Mouse (Mus musculus) limb, embryonic 14.5 days (tissue): ENCODE measurements around the gene Rnaset2a. TPM values are rescaled to one million over a fixed set of nuclear protein-coding genes. Genes with fewer than 3 reads are reported as not detected.
A peak's percentile ranks its signal among the peaks of the same experiment; 100 is the strongest.
"Not testable (repeated sequence)": the region's sequence is repeated elsewhere in the genome, so short reads cannot be mapped to it uniquely, and the experiment has no call there.

Experiments used
- ATAC-seq: fragments of 200-750 bp; cut with Nextera tagmentation; 2 replicates; pipeline ENCODE4 v1.8.0; 2017; ENCODE audit warnings: low read depth, moderate number of reproducible peaks, moderate TSS enrichment; ENCODE audit not compliant: low FRiP score
- DNase-seq: peaks from one replicate; pipeline ENCODE4 v3.0.0-alpha.2; 2015; ENCODE audit warnings: low spot score
- H3K27ac ChIP-seq: fragments of 300-500 bp; sonication (generic); replicated peaks from 2 replicates; pipeline ENCODE4 v1.5.1; 2014; ENCODE audit warnings: low read depth, mild to moderate bottlenecking, low read length, moderate library complexity, mixed read lengths
- H3K27me3 ChIP-seq: fragments of 300-500 bp; sonication (generic); 2 replicates; pipeline ENCODE4 v1.6.1; 2014; ENCODE audit warnings: low read length, mixed read lengths; ENCODE audit not compliant: control insufficient read depth, insufficient read depth
- H3K36me3 ChIP-seq: fragments of 300-500 bp; sonication (generic); 2 replicates; pipeline ENCODE4 v1.6.1; 2014; ENCODE audit warnings: mild to moderate bottlenecking, low read length, moderate library complexity, mixed read lengths; ENCODE audit not compliant: control insufficient read depth, insufficient read depth
- H3K4me1 ChIP-seq: fragments of 300-500 bp; sonication (generic); 2 replicates; pipeline ENCODE4 v1.6.1; 2014; ENCODE audit warnings: antibody characterized with exemption, low read length, mixed read lengths; ENCODE audit not compliant: control insufficient read depth, insufficient read depth
- H3K4me2 ChIP-seq: fragments of 300-500 bp; sonication (generic); replicated peaks from 2 replicates; pipeline ENCODE4 v1.6.1; 2014; ENCODE audit warnings: low read depth, mild to moderate bottlenecking, low read length, moderate library complexity; ENCODE audit not compliant: severe bottlenecking
- H3K4me3 ChIP-seq: fragments of 300-500 bp; sonication (generic); replicated peaks from 2 replicates; pipeline ENCODE4 v1.5.1; 2014; ENCODE audit warnings: low read length
- H3K9ac ChIP-seq: fragments of 300-500 bp; sonication (generic); 2 replicates; pipeline ENCODE4 v1.6.1; 2014; ENCODE audit warnings: mild to moderate bottlenecking, low read depth, low read length, moderate library complexity; ENCODE audit not compliant: severe bottlenecking
- H3K9me3 ChIP-seq: fragments of 300-500 bp; sonication (generic); 2 replicates; pipeline ENCODE4 v1.6.1; 2016; ENCODE audit warnings: low read length; ENCODE audit not compliant: control insufficient read depth
- POLR2A ChIP-seq: fragments of 200-500 bp; IDR thresholded peaks from 2 replicates; pipeline ENCODE4 v1.8.0; 2012; ENCODE audit warnings: inconsistent platforms, mild to moderate bottlenecking, moderate library complexity, borderline replicate concordance; ENCODE audit not compliant: insufficient read depth, insufficient read length; ENCODE audit errors: extremely low read depth
- WGBS: fragments of 180-500 bp; shearing (Covaris S2); extraction: QIAGEN DNeasy Blood & Tissue Kit; methylation state at CpG from one replicate; pipeline ENCODE4 v1.1.7; 2014; 5-methylcytosine and 5-hydroxymethylcytosine counted together
- polyA plus RNA-seq, 2 experiments: library from polyadenylated mRNA; depleted of rRNA in 1 of 2; stranded (reverse) in 1 of 2; unstranded in 1 of 2; fragments of >200 nt; fragmentation: Nextera tagmentation in 1 of 2; extraction: Ambion mirVana in 1 of 2; gene quantifications; 2 replicates each; pipeline versions ENCODE4 v1.2.1 to v1.2.3; 2012 to 2014

Gene Rnaset2a
- polyA plus RNA-seq, 2 experiments = 29.3 to 29.4 TPM

GRCm38 (mm10) chr17:8183815-8184214 is 35.9 kb upstream of the Rnaset2a start:
- ATAC-seq (no peak), DNase-seq (no peak)
- H3K4me1 ChIP-seq = no peaks in the 10 kb centered on the region
- no peak overlapping the region for H3K9ac ChIP-seq
- no peak overlapping the region for H3K27ac ChIP-seq
- H3K36me3 ChIP-seq = peaks cover 74% of the 10 kb centered on the region
- no peak overlapping the region for H3K4me2 ChIP-seq
- H3K27me3 ChIP-seq = no peaks in the 10 kb centered on the region
- H3K9me3 ChIP-seq = no peaks in the 10 kb centered on the region
- no peak for TF ChIP-seq POLR2A
- H3K4me3 ChIP-seq = no peak overlapping the region
- 52% methylated on average over 5 of the region's 5 CpGs for WGBS

GRCm38 (mm10) chr17:8177090-8177489 is 29.2 kb upstream of the Rnaset2a start:
- no peak for TF ChIP-seq POLR2A
- H3K9me3 ChIP-seq = no peaks in the 10 kb centered on the region
- no peak overlapping the region for H3K27ac ChIP-seq
- 97% methylated on average over 5 of the region's 5 CpGs for WGBS
- DNase-seq = no peak
- no peak overlapping the region for H3K9ac ChIP-seq
- no peaks in the 10 kb centered on the region for H3K4me1 ChIP-seq
- H3K36me3 ChIP-seq = peaks cover 72% of the 10 kb centered on the region
- ATAC-seq = no peak
- no peak overlapping the region for H3K4me2 ChIP-seq
- H3K27me3 ChIP-seq = no peaks in the 10 kb centered on the region
- no peak overlapping the region for H3K4me3 ChIP-seq

DNA sequence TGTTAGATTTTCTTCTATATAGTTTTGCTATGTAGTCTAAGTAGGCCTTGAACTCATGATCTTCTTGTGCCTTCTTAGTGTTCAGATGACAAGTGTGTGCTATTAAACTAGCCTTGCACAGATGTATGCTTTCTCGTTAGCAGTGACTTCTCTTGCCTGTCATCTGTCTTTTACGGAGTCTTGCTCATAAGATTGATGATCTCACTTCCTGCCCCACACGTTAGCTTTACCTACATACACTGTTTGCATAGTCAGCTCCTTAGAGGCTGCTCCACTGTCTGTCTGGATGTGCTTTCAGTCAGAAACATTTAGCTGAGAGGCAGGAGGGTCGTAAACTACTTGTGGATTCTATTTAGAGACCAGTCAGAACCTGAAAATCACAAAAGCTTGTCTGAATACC is 23.2 kb upstream of the Rnaset2a start:
- peaks cover 61% of the 10 kb centered on the region for H3K36me3 ChIP-seq
- WGBS = 49% methylated on average over 4 of the region's 4 CpGs
- no peak for TF ChIP-seq POLR2A

DNA sequence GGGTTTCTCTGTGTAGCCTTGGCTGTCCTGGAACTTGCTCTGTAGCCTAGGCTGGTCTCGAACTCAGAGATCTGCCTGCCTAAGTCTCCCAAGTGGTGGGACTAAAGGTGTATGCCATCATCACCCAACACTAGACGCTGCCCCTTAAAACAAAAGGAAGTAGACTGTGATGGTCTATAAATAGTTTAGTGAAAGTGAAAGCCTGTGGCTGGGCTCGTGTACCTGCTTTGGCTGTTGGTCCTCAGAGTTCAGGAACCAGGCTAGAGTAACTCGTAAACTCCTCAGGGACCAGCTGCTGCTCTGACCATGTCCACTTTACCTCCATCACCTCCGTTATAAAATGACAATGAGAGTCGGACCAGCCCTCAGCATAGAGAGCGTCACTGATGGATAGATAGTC is 22.4 kb upstream of the Rnaset2a start:
- Histone ChIP-seq H3K4me3 (no peak overlapping the region), H3K36me3 (peaks cover 54% of the 10 kb centered on the region), H3K9me3 (no peaks in the 10 kb centered on the region), H3K9ac (no peak overlapping the region), H3K27ac (no peak overlapping the region), H3K27me3 (no peaks in the 10 kb centered on the region), H3K4me2 (no peak overlapping the region), H3K4me1 (no peaks in the 10 kb centered on the region)
- no peak for TF ChIP-seq POLR2A
- DNase-seq (no peak), ATAC-seq (no peak)
- 75% methylated on average over 7 of the region's 7 CpGs for WGBS

More for the DNA sequence above, 23.2 kb upstream of the Rnaset2a start:
- H3K9me3 ChIP-seq = no peaks in the 10 kb centered on the region
- no peak for DNase-seq
- no peaks in the 10 kb centered on the region for H3K27me3 ChIP-seq
- ATAC-seq = no peak
- no peak overlapping the region for H3K4me2 ChIP-seq
- no peak overlapping the region for H3K9ac ChIP-seq
- no peaks in the 10 kb centered on the region for H3K4me1 ChIP-seq
- no peak overlapping the region for H3K27ac ChIP-seq
- H3K4me3 ChIP-seq = no peak overlapping the region

- 93% methylated on average over 6 of the region's 8 CpGs for WGBS
- not testable (repeated sequence) for ATAC-seq, H3K4me1 ChIP-seq, H3K4me3 ChIP-seq, H3K4me2 ChIP-seq, DNase-seq, H3K9me3 ChIP-seq, H3K27me3 ChIP-seq, H3K9ac ChIP-seq, H3K27ac ChIP-seq
- H3K36me3 ChIP-seq = peaks cover 30% of the 10 kb centered on the region
These were observed 19.5 kb upstream of the Rnaset2a start for GRCm38 (mm10) chr17:8167436-8167835.

- Histone ChIP-seq H3K36me3 (peaks cover 21% of the 10 kb centered on the region), H3K4me3 (peak overlapping the region; percentile 45), H3K4me2 (peak overlapping the region; percentile 39)
- not testable (repeated sequence) for H3K27ac ChIP-seq, H3K9ac ChIP-seq, H3K9me3 ChIP-seq, ATAC-seq, H3K4me1 ChIP-seq, H3K27me3 ChIP-seq, DNase-seq
- 20% methylated on average over 1 of the region's 3 CpGs for WGBS
These were observed 18.6 kb upstream of the Rnaset2a start for GRCm38 (mm10) chr17:8166454-8166853.

GRCm38 (mm10) chr17:8165977-8166376 is 18.1 kb upstream of the Rnaset2a start:
- not testable (repeated sequence) for H3K27me3 ChIP-seq, DNase-seq, H3K27ac ChIP-seq, ATAC-seq, H3K4me1 ChIP-seq, H3K9me3 ChIP-seq
- Histone ChIP-seq H3K9ac (peak overlapping the region; percentile 44; the same call in 1 of the 2 replicates), H3K4me2 (peak overlapping the region; percentile 39), H3K4me3 (peak overlapping the region; percentile 45), H3K36me3 (peaks cover 17% of the 10 kb centered on the region)
- WGBS = 1% methylated on average over 11 of the region's 11 CpGs

DNA sequence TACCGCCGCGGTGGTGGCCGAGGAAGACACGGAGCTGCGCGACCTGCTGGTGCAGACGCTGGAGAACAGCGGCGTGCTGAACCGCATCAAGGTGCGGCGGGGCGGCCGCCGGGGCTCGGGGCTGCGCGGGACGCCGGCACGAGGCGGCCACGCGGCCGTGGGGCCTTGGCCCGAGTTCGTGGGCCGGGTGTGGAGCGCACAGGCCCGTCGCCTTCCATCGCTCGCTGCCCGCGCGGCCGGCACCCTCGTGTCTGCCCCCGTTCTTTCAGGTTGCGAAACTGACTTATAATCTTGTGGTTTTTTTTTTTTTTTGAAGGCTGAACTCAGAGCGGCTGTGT is 17.7 kb upstream of the Rnaset2a start:
- H3K9ac ChIP-seq = peak overlapping the region; percentile 44
- H3K9me3 ChIP-seq, DNase-seq, H3K4me1 ChIP-seq, H3K27me3 ChIP-seq, H3K27ac ChIP-seq: not testable (repeated sequence)
- WGBS = under 1% methylated on average over 34 of the region's 42 CpGs
- peaks cover 13% of the 10 kb centered on the region for H3K36me3 ChIP-seq
- peak overlapping the region; percentile 39 for H3K4me2 ChIP-seq
- peak; percentile 7 for ATAC-seq
- H3K4me3 ChIP-seq = peak overlapping the region; percentile 45
